Mouse (Mus musculus): ENCODE data around the gene Sct.
"Not testable (repeated sequence)": the region's sequence is repeated elsewhere in the genome, so short reads cannot be mapped to it uniquely, and the experiment has no call there.

Sct gene

GRCm38 (mm10) chr7:141291921-141292582 is 13.1 kb upstream of the Sct start, which contains the start of gene Drd4:
TSS of gene Drd4 (plus strand) at chr7:141292006.
- DNase-seq (ENCODE audit: low read depth, low spot score): no peak

GRCm38 (mm10) chr7:141288042-141288441 is 9.1 kb upstream of the Sct start:
- DNase-seq (ENCODE audit: low read depth, low spot score): no peak

- no peak for DNase-seq (ENCODE audit: low read depth, low spot score)
Observed at GRCm38 (mm10) chr7:141282756-141283155, 3.8 kb upstream of the Sct start.

GRCm38 (mm10) chr7:141281442-141281841 is 2.5 kb upstream of the Sct start:
- DNase-seq (ENCODE audit: low read depth, low spot score): no peak

- DNase-seq (ENCODE audit: low read depth, low spot score): no peak
Observed at GRCm38 (mm10) chr7:141277701-141278678, 943 bp downstream of the Sct start.

- DNase-seq (ENCODE audit: low read depth, low spot score): no peak
Observed at GRCm38 (mm10) chr7:141276546-141276945, 2.4 kb downstream of the Sct start, which contains the start of gene Cdhr5. TSS of gene Cdhr5 (minus strand) at chr7:141276786.

GRCm38 (mm10) chr7:141275356-141275755 is 3.6 kb downstream of the Sct start:
- DNase-seq (ENCODE audit: low read depth, low spot score): no peak

GRCm38 (mm10) chr7:141270631-141271030 is 8.3 kb downstream of the Sct start:
- no peak for DNase-seq (ENCODE audit: low read depth, low spot score)

GRCm38 (mm10) chr7:141269273-141269545 is 9.7 kb downstream of the Sct start:
- no peak for DNase-seq (ENCODE audit: low read depth, low spot score)

GRCm38 (mm10) chr7:141268466-141269272 is 10.3 kb downstream of the Sct start:
- no peak for DNase-seq (ENCODE audit: low read depth, low spot score)

- DNase-seq (ENCODE audit: low read depth, low spot score): no peak
Observed at GRCm38 (mm10) chr7:141265739-141266561, 13.0 kb downstream of the Sct start, which contains the start of gene Irf7. TSS of gene Irf7 (minus strand) at chr7:141266481.

- no peak for DNase-seq (ENCODE audit: low read depth, low spot score)
Observed at GRCm38 (mm10) chr7:141265411-141265738, 13.6 kb downstream of the Sct start.

GRCm38 (mm10) chr7:141264761-141265410 is 14.0 kb downstream of the Sct start:
- no peak for DNase-seq (ENCODE audit: low read depth, low spot score)

GRCm38 (mm10) chr7:141264041-141264700 is 14.8 kb downstream of the Sct start:
- no peak for DNase-seq (ENCODE audit: low read depth, low spot score)

- DNase-seq (ENCODE audit: low read depth, low spot score): no peak
Observed at GRCm38 (mm10) chr7:141263640-141264039, 15.3 kb downstream of the Sct start.

GRCm38 (mm10) chr7:141261480-141261879 is 17.5 kb downstream of the Sct start:
- DNase-seq (ENCODE audit: low read depth, low spot score): no peak

- DNase-seq (ENCODE audit: low read depth, low spot score): no peak
Observed at GRCm38 (mm10) chr7:141256159-141256558, 22.8 kb downstream of the Sct start.

- not testable (repeated sequence) for DNase-seq (ENCODE audit: low read depth, low spot score)
Observed at GRCm38 (mm10) chr7:141250486-141250885, 28.4 kb downstream of the Sct start.

- no peak for DNase-seq (ENCODE audit: low read depth, low spot score)
Observed at GRCm38 (mm10) chr7:141231551-141231950, 47.4 kb downstream of the Sct start.

- DNase-seq (ENCODE audit: low read depth, low spot score): no peak
Observed at GRCm38 (mm10) chr7:141231111-141231510, 47.8 kb downstream of the Sct start.

Measured in WW6 (cell line).